Mouse (Mus musculus) adrenal gland, adult 8-10 months (tissue): ENCODE measurements around the gene Gm42791. TPM values are rescaled to one million over a fixed set of nuclear protein-coding genes. Genes with fewer than 3 reads are reported as not detected.

Experiments
- DNase-seq: peaks from one replicate; pipeline ENCODE4 v3.0.0; 2022
- total RNA-seq, 4 experiments: library from RNA; stranded (reverse); gene quantifications; 2 replicates each; pipeline ENCODE4 v1.2.4; 2022

Gene Gm42791
- total RNA-seq, 4 experiments from 2014 or later = 1.7 to 6.9 (median 5.2) TPM

- no peak for DNase-seq
Measured at GRCm38 (mm10) chr5:148922773-148923172, 72.2 kb downstream of the Gm42791 start.

GRCm38 (mm10) chr5:148918049-148918448 is 76.9 kb downstream of the Gm42791 start:
- no peak for DNase-seq

GRCm38 (mm10) chr5:148916775-148917174 is 78.2 kb downstream of the Gm42791 start:
- no peak for DNase-seq

- DNase-seq = no peak
Measured at GRCm38 (mm10) chr5:148912262-148912661, 82.7 kb downstream of the Gm42791 start.

DNA sequence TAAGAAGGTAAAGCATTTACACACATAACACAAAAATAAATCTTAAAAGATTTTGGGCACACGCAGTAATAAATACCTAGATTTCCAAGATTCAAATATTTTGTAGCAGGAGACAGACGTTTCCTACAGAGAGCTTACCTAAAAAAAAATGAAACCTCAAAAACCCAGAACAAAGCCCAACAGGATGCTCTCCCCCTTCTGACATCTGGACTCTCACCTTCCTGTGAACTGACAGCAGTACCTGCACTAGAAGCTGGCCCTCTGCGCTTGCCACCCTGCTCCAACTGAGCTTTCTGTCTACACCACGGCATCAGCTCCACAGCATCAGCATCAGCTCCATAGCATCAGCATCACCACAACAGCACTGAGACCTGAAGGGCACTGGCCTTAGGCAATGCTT is 84.9 kb downstream of the Gm42791 start:
- DNase-seq = no peak

DNA sequence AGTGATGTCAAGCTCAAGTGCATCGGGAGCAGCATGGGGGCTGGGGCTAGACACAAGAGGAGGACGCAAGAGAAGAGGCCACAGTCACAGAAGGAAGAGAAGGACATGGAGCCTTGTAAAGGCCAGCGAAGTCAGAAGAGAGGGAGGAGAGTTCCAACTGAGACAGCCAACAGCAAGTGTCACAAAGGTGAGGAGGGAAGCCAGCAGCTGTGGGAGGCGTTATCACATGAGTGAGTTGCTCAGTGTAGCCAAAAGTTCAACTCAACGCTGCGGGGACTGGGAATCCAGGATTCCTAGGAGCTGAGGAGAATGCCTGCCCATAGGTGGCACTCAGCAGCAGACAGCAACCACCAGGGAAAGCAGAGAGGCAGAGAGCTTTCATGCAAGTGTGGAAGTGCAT is 85.5 kb downstream of the Gm42791 start:
- peak; percentile 14 for DNase-seq

DNA sequence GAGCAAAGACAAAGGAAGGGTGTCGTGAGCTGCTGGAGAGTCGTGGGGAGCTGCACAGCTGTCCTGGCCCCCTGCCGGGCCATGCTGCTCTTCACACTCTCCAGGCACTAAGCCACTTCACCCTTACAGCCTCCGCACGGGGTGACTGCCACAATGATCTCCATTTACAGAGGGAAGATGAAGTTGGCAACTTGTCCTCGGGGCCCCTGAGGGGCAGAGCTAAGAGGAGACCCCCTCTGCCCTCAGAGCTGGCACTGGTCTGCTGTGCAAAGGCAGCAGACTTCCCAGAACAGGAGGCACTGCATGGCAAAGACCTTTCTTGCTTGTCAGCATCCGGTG is 85.9 kb downstream of the Gm42791 start:
- no peak for DNase-seq

DNA sequence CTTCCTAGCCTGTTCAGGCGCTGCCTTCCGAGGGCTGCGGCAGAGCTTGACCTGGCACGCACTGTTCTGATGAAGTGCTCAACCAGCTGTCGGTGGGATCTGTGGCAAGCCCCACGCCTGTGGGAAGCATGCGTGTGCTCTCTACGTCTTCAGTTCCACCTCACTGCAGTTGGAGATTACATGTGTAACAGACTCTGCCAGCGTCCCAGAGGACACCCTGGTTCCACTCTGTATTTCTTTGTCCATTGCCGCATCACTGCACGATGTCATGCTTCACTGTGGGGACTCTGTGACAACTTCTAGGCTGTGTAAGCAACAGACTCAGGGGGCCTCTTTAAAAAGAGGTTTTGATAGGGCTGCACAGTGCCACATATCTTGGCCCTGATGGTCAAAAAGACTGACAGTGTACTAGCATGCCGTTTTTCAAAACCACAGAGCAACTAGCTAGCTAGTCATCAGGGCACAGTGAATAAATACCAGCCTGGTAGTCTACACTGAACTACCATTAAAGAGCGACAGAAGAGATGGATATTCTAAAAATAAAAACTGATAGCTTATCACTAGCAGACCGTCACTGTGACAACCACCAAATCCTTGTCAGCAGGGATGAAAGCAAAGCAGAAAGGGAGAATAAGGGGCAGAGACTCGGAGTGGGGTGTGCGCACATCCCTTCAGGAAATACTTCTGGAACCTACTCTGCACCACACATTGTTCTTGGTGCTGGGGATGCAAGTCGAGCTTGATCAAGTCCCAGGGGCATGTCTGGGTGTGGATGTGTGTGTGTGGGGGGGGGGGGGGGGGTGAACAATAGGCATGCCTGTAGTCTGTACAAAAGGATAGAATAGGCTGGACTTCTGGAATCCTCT is 86.5 kb downstream of the Gm42791 start:
- DNase-seq = no peak

- DNase-seq = no peak
Measured at GRCm38 (mm10) chr5:148906305-148906704, 88.6 kb downstream of the Gm42791 start.

GRCm38 (mm10) chr5:148904846-148905245 is 90.1 kb downstream of the Gm42791 start:
- DNase-seq = no peak

- no peak for DNase-seq
Measured at GRCm38 (mm10) chr5:148899361-148899760, 95.6 kb downstream of the Gm42791 start.

GRCm38 (mm10) chr5:148897941-148898417 is 97.0 kb downstream of the Gm42791 start:
- no peak for DNase-seq

GRCm38 (mm10) chr5:148897069-148897702 is 97.8 kb downstream of the Gm42791 start:
- DNase-seq = no peak

GRCm38 (mm10) chr5:148896515-148896914 is 98.4 kb downstream of the Gm42791 start:
- no peak for DNase-seq

DNA sequence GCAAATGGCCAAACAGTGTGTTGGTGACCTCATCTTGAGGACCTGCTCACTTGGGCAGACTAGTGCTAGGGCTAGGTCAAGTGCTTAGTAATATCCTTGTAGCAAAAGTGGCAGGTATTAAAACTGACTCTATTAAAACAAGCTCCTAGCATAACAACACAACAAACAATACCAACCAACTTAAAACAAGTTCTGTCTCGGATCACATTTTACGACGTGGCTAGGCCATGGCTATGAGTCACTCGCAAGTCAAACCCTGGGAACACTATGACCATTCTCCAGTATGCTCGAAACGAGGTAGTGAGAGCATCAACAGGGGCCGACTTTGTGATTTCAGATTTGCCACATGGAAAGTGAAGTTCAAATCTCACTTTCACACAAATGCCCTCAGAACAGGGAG is 99.1 kb downstream of the Gm42791 start:
- no peak for DNase-seq

GRCm38 (mm10) chr5:148895034-148895433 is 99.9 kb downstream of the Gm42791 start:
- DNase-seq = no peak

- no peak for DNase-seq
Measured at GRCm38 (mm10) chr5:148890237-148890636, 104.7 kb downstream of the Gm42791 start.

DNA sequence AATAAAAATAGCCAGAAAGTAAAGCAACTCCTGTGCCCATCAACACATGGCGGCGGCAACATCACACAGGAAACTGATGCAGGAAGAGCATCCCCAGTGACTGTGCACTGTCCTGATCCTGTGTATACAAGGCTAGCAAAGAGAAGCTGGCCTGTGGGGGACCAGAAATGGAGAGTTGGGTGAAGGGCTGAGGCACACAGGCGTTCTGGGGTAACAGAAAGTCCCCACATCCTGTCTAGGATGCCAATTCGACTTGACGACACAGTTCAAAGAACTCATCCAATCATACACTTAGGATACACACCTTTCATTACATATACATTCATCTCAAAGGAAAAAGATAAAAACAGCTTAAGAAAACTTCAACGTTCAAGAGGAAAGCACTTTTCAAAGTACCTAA is 106.9 kb downstream of the Gm42791 start:
- no peak for DNase-seq

- no peak for DNase-seq
Measured at GRCm38 (mm10) chr5:148885821-148886609, 108.9 kb downstream of the Gm42791 start.

DNA sequence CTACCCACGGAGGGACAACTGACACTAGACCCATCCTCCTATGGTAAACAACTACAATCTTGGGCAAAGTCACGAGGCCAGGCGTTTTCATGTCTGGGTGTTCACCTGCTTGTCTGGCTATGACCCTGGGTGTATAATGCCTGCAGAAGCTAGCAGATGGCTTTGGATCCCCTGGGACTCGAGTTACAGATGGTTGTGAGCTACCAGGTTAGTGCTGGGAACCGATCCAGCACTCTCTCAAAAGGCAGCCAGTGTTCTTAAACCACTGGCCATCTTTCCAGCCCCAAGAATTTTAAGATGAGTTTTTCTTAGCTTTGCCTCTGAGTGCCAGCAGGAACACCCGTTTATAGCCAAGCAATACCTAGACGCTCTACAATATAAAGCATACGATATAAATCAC is 111.3 kb downstream of the Gm42791 start:
- no peak for DNase-seq

DNA sequence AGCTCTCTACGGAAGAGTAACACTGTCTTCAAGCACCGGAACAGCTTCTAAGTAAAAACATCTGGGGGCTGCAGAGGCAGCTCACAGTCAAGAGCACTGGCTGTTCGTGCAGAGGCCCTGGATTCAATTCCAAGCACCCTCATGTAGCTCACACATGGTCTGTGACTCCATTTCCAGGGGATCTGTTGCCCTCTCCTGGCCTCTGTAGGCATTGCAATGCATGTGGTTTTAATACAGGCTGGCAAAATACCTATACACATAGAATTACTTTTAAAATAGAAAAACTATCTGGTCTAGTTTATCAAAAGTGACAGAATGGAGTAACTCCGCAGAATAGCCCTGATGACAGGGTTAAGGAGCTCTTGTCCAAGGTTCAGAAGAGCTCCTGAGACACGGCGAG is 115.7 kb downstream of the Gm42791 start:
- no peak for DNase-seq

DNA sequence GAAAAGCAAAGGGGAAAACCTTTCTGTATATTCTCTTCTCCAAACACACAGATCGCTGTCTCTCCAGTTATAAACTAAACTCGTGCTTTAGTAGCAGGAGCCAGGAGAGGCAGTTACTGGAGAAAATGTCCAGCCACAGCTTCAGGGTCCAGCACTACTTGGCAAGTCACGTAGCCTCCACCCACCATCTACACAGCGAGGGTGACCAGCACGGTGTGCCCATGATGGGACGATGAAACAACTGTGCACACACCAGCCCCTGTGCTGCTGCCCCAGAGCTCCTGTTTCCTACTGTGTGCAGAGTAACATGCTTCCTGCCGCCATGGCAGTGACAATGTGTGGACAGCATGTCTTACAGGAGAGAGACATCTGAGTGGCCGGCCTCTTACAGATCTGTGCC is 121.8 kb downstream of the Gm42791 start:
- DNase-seq = no peak

GRCm38 (mm10) chr5:148869583-148869982 is 125.4 kb downstream of the Gm42791 start:
- no peak for DNase-seq
